Mouse (Mus musculus) adrenal gland, postnatal 0 days (tissue): ENCODE measurements around the gene Nlrp14. TPM values are rescaled to one million over a fixed set of nuclear protein-coding genes. Genes with fewer than 3 reads are reported as not detected.

Source experiments
- polyA plus RNA-seq: library from polyadenylated mRNA; unstranded; fragments of >200 nt; fragmentation: Nextera tagmentation; extraction: Ambion mirVana; gene quantifications from 2 replicates; pipeline ENCODE4 v1.2.1, GENCODE M21; 2015

Nlrp14 gene
- not detected in 2 replicates for polyA plus RNA-seq

GRCm38 (mm10) chr7:107166690-107167089 lies at the start of gene Nlrp14:
TSS of gene Nlrp14 (plus strand) at chr7:107166990.

GRCm38 (mm10) chr7:107130983-107131382 lies 35.8 kb upstream of the Nlrp14 start, which contains the start of gene Olfr715:
TSS of gene Olfr715 (minus strand) at chr7:107131083.

GRCm38 (mm10) chr7:107138027-107138426 lies 28.8 kb upstream of the Nlrp14 start, which contains the start of gene Olfr716:
TSS of gene Olfr716 (plus strand) at chr7:107138327.

GRCm38 (mm10) chr7:107209204-107209860 lies 42.5 kb downstream of the Nlrp14 start, which contains the start of gene Rbmxl2:
TSS of gene Rbmxl2 (plus strand) at chr7:107209445.

Other genes with a start within 250 kb of the Nlrp14 start
- not detected in 2 replicates for gene Olfr709-ps1, start 234.8 kb upstream of the Nlrp14 start, polyA plus RNA-seq
- not detected in 2 replicates for gene Olfr710, start 218.7 kb upstream of the Nlrp14 start, polyA plus RNA-seq
- gene Olfr6, start 203.1 kb upstream of the Nlrp14 start, polyA plus RNA-seq = not detected in 2 replicates
- gene Olfr711, start 191.5 kb upstream of the Nlrp14 start, polyA plus RNA-seq = not detected in 2 replicates
- not detected in 2 replicates for gene Olfr2, start 160.9 kb upstream of the Nlrp14 start, polyA plus RNA-seq
- not detected in 2 replicates for gene Olfr713, start 135.8 kb upstream of the Nlrp14 start, polyA plus RNA-seq
- not detected in 2 replicates for gene Olfr714, start 96.0 kb upstream of the Nlrp14 start, polyA plus RNA-seq
- gene Olfr17, start 73.8 kb upstream of the Nlrp14 start, polyA plus RNA-seq = not detected in 2 replicates
- gene Olfr715b, start 56.6 kb upstream of the Nlrp14 start, polyA plus RNA-seq = not detected in 2 replicates
- gene Olfr715, start 35.9 kb upstream of the Nlrp14 start, polyA plus RNA-seq = not detected in 2 replicates
- not detected in 2 replicates for gene Olfr716, start 28.7 kb upstream of the Nlrp14 start, polyA plus RNA-seq
- gene Rbmxl2, start 42.5 kb downstream of the Nlrp14 start, polyA plus RNA-seq = not detected in 2 replicates
- gene Syt9, start 203.7 kb downstream of the Nlrp14 start, polyA plus RNA-seq = 5.1 and 13.2 TPM in 2 replicates